11 mouse cellular contexts compared by ENCODE assay signal in genomic region chr2:69077189-69077588, GRCm38 (mm10). TPM values are rescaled to one million over a fixed set of nuclear protein-coding genes. Genes with fewer than 3 reads are reported as not detected.
A peak's percentile ranks its signal among the peaks of the same experiment; 100 is the strongest.
DNase-seq lines count a peak whose midpoint lies in the region; ATAC-seq and TF ChIP-seq lines count a peak whose summit lies in the region.
"Had no signal": no experiment of that assay in that cellular context is flagged by ENCODE, and none has a peak within 500 bp of the region (broad histone marks: within the 10 kb centered on the region; RNA-seq: fewer than 3 reads in every experiment).

No protein-coding gene starts in this region.

- no peak for TF ChIP-seq CTCF in kidney, adult 2 months (conservative IDR thresholded peaks at IDR 0.05; ENCODE audit: insufficient read depth, insufficient read length, low read depth, low read length)
- no peak for TF ChIP-seq CTCF in lung, postnatal 0 days (IDR thresholded peaks at IDR 0.05)
- TF ChIP-seq CTCF in left cerebral cortex, adult 2 months (IDR thresholded peaks at IDR 0.05): no peak

- 0 out of 2 replicates have a peak, but pooled peaks have one; percentile 37 for TF ChIP-seq EP300 in lung, postnatal 0 days (IDR thresholded peaks at IDR 0.05)

- intact Hi-C loops in left cerebral cortex, adult 2 months (cut with DNase I): no loop called here

- no peak for TF ChIP-seq POLR2A in kidney, adult 2 months (IDR thresholded peaks at IDR 0.05; ENCODE audit: low read depth, low read length)

- H3K4me2 ChIP-seq in heart, embryonic 11.5 days: no peak overlapping the region
- no peak overlapping the region for H3K4me2 ChIP-seq in lung, postnatal 0 days (replicated peaks; ENCODE audit: low read depth, low read length)
- H3K4me2 ChIP-seq: limb, embryonic 15.5 days had no signal

- ATAC-seq in heart, embryonic 11.5 days (replicated peaks; ENCODE audit: insufficient number of reproducible peaks, low FRiP score, low TSS enrichment): 0 out of 2 replicates have a peak, but pooled peaks have one; percentile 22
- peak; percentile 92 for ATAC-seq in lung, postnatal 0 days

- H3K9ac ChIP-seq in heart, embryonic 11.5 days (ENCODE audit: low read depth, low read length): no peak overlapping the region
- no peak overlapping the region for H3K9ac ChIP-seq in lung, postnatal 0 days (replicated peaks; ENCODE audit: low read depth)
- H3K9ac ChIP-seq: limb, embryonic 15.5 days had no signal

- H3K9me3 ChIP-seq in heart, embryonic 11.5 days (replicated peaks; ENCODE audit: control insufficient read depth, low read length): no peaks in the 10 kb centered on the region
- no peaks in the 10 kb centered on the region for H3K9me3 ChIP-seq in lung, postnatal 0 days (ENCODE audit: low read length)
- H3K9me3 ChIP-seq: limb, embryonic 15.5 days had no signal

- H3K4me1 ChIP-seq in kidney, adult 2 months (ENCODE audit: control insufficient read depth, insufficient read depth, low read length): no peaks in the 10 kb centered on the region
- H3K4me1 ChIP-seq in brown adipose tissue, adult 24 weeks (ENCODE audit: control insufficient read depth, insufficient read depth, insufficient read length, low read length): no peaks in the 10 kb centered on the region
- H3K4me1 ChIP-seq in heart, embryonic 11.5 days (ENCODE audit: control insufficient read depth, insufficient read depth, low read length): no peaks in the 10 kb centered on the region
- no peaks in the 10 kb centered on the region for H3K4me1 ChIP-seq in lung, postnatal 0 days (ENCODE audit: insufficient read depth, low read depth, low read length)

- no peaks in the 10 kb centered on the region; the same call in 1 of the 2 replicates for H3K36me3 ChIP-seq in kidney, adult 2 months (ENCODE audit: control insufficient read depth, insufficient read depth, low read length)
- H3K36me3 ChIP-seq in heart, embryonic 11.5 days (ENCODE audit: control insufficient read depth, insufficient read depth, low read length): no peaks in the 10 kb centered on the region
- H3K36me3 ChIP-seq in lung, postnatal 0 days (ENCODE audit: insufficient read depth, low read length): no peaks in the 10 kb centered on the region
- H3K36me3 ChIP-seq: limb, embryonic 15.5 days had no signal

- H3K27ac ChIP-seq in kidney, adult 2 months (ENCODE audit: insufficient read depth, low read depth, low read length): no peak overlapping the region
- no peak overlapping the region for H3K27ac ChIP-seq in brown adipose tissue, adult 24 weeks (replicated peaks; ENCODE audit: low read depth, low read length)
- H3K27ac ChIP-seq in heart, embryonic 11.5 days (ENCODE audit: low read depth, low read length): no peak overlapping the region
- H3K27ac ChIP-seq in lung, postnatal 0 days (ENCODE audit: low read length): no peak overlapping the region
- no peak overlapping the region for H3K27ac ChIP-seq in left cerebral cortex, adult 2 months
- H3K27ac ChIP-seq: limb, embryonic 15.5 days had no signal

- DNase-seq in kidney, adult 2 months: peak; percentile 29
- DNase-seq in kidney, adult 18-20 months: no peak
- DNase-seq in lung, postnatal 0 days (ENCODE audit: low spot score): peak; percentile 50
- DNase-seq in left cerebral cortex, adult 2 months (ENCODE audit: extremely low spot score in 1 of 2, low spot score in 2 of 2): no peak
- no peak for DNase-seq in adipocyte (ENCODE audit: low spot score)
- no peak for DNase-seq in right cerebral cortex, adult 18-20 months
- DNase-seq: right cerebral cortex, postnatal 25 days; thymus, postnatal 4 days had no signal

- H3K27me3 ChIP-seq in kidney, adult 2 months (replicated peaks; ENCODE audit: control insufficient read depth, insufficient read depth, low read length): no peaks in the 10 kb centered on the region
- H3K27me3 ChIP-seq in heart, embryonic 11.5 days (ENCODE audit: control insufficient read depth, insufficient read depth, low read length): no peaks in the 10 kb centered on the region
- H3K27me3 ChIP-seq in lung, postnatal 0 days (replicated peaks; ENCODE audit: insufficient read depth, low read length): no peaks in the 10 kb centered on the region
- H3K27me3 ChIP-seq: limb, embryonic 15.5 days had no signal

- no peak overlapping the region for H3K4me3 ChIP-seq in kidney, adult 2 months (ENCODE audit: insufficient read depth, low read depth, low read length)
- H3K4me3 ChIP-seq in brown adipose tissue, adult 24 weeks (ENCODE audit: insufficient read depth, low read depth, low read length): peak overlapping the region; percentile 14; the same call in 1 of the 2 replicates
- no peak overlapping the region for H3K4me3 ChIP-seq in heart, embryonic 11.5 days (ENCODE audit: low read depth, low read length)
- H3K4me3 ChIP-seq in lung, postnatal 0 days (ENCODE audit: low read depth, low read length): no peak overlapping the region
- no peak overlapping the region for H3K4me3 ChIP-seq in left cerebral cortex, adult 2 months
- H3K4me3 ChIP-seq: limb, embryonic 15.5 days had no signal

- 42% methylated on average over 3 of the region's 3 CpGs for WGBS in kidney, adult 2 months
- 58% methylated on average over 3 of the region's 3 CpGs for WGBS in heart, embryonic 11.5 days (ENCODE audit: insufficient replicate concordance)
- WGBS in lung, postnatal 0 days: 73% methylated on average over 3 of the region's 3 CpGs

RNA-seq across cellular contexts. Expression of gene Nostrin, which starts 58.4 kb away (rescaled TPM):
- polyA plus RNA-seq in kidney, adult 2 months (2012; rRNA removed): 0.75 and 1.0 TPM in 2 replicates
- 3.3 and 3.6 TPM in 2 replicates for polyA plus RNA-seq in brown adipose tissue, adult 24 weeks (2012; ENCODE audit: insufficient read depth, insufficient read length, missing spikeins)
- polyA plus RNA-seq in heart, embryonic 11.5 days (2014; fragmentation: Nextera tagmentation; extraction: Ambion mirVana): 2.8 and 3.5 TPM in 2 replicates
- 47.2 and 48.0 TPM in 2 replicates for polyA plus RNA-seq in lung, postnatal 0 days (2015; fragmentation: Nextera tagmentation; extraction: Ambion mirVana)
- total RNA-seq in left cerebral cortex, adult 2 months (2021): 1 to 10 TPM; 3.5 to 6.6 TPM

Comparison
In these comparisons a context has a peak if more than half of its experiments do, and no peak if none do; other contexts are left out.
1. DNase-seq: peak in kidney, adult 2 months (single experiment) and lung, postnatal 0 days (single experiment); none in kidney, adult 18-20 months (single experiment), left cerebral cortex, adult 2 months (0 of 2), adipocyte (single experiment) and right cerebral cortex, adult 18-20 months (single experiment).
2. RNA of gene Nostrin, which starts 58.4 kb away (polyA plus RNA-seq): 47.2 to 48.0 TPM in lung, postnatal 0 days; 3.3 to 3.6 TPM in brown adipose tissue, adult 24 weeks, 2.8 to 3.5 TPM in heart, embryonic 11.5 days and 0.75 to 1.0 TPM in kidney, adult 2 months; every median in the first group is over 10 times any median in the second.